Mouse (Mus musculus) cerebellum, adult 2 months (tissue): ENCODE data around the gene Egfem1. TPM values are rescaled to one million over a fixed set of nuclear protein-coding genes. Genes with fewer than 3 reads are reported as not detected.

Experiments used
- DNase-seq, 2 experiments: peaks; one replicate each; pipeline ENCODE4 v3.0.0; 2021
- H3K27ac ChIP-seq: fragments of 200-500 bp; 2 replicates; pipeline ENCODE4 v1.5.1; 2012; ENCODE audit warnings: low read length, control low read depth, inconsistent platforms; ENCODE audit not compliant: insufficient read depth
- H3K27me3 ChIP-seq: fragments of 200-500 bp; 2 replicates; pipeline ENCODE4 v1.6.1; 2012; ENCODE audit warnings: inconsistent platforms, mild to moderate bottlenecking, low read length, moderate library complexity; ENCODE audit not compliant: control insufficient read depth, insufficient read depth
- H3K4me1 ChIP-seq: fragments of 200-500 bp; 2 replicates; pipeline ENCODE4 v1.6.1; 2011; ENCODE audit warnings: low read length; ENCODE audit not compliant: control insufficient read depth, insufficient read depth
- H3K4me3 ChIP-seq: fragments of 200-500 bp; replicated peaks from 2 replicates; pipeline ENCODE3; 2011; ENCODE audit warnings: mild to moderate bottlenecking, low read depth, low read length, control low read depth; ENCODE audit not compliant: insufficient read depth
- CTCF ChIP-seq: fragments of 200-500 bp; IDR thresholded peaks from 2 replicates; pipeline ENCODE4 v1.5.1; 2011; ENCODE audit warnings: low read depth, mild to moderate bottlenecking, control low read depth, low read length, moderate library complexity, borderline replicate concordance; ENCODE audit not compliant: insufficient read depth
- POLR2A ChIP-seq: fragments of 200-500 bp; IDR thresholded peaks from 2 replicates; pipeline ENCODE4 v1.6.1; 2011; ENCODE audit warnings: low read length, control low read depth, borderline replicate concordance; ENCODE audit not compliant: insufficient read depth
- WGBS: fragments of 180-500 bp; shearing (Covaris S2); methylation state at CpG from one replicate; pipeline ENCODE4 v1.1.7; 2018; 5-methylcytosine and 5-hydroxymethylcytosine counted together
- polyA plus RNA-seq: library from polyadenylated mRNA; depleted of rRNA; stranded (reverse); fragments of >200 nt; gene quantifications from 2 replicates; pipeline ENCODE4 v1.2.3, GENCODE M21; 2012; rRNA removed

Egfem1 gene
- polyA plus RNA-seq, 1 experiment: 3.6 TPM

GRCm38 (mm10) chr3:29731509-29731908 lies 649.7 kb downstream of the Egfem1 start:
- no peak overlapping the region for H3K27ac ChIP-seq
- DNase-seq: no peak
- H3K27me3 ChIP-seq: no peaks in the 10 kb centered on the region
- no peak overlapping the region for H3K4me3 ChIP-seq
- TF ChIP-seq POLR2A (no peak), CTCF (no peak)
- H3K4me1 ChIP-seq: no peaks in the 10 kb centered on the region
- 98% methylated on average over 1 of the region's 1 CpGs for WGBS

- no peaks in the 10 kb centered on the region for H3K4me1 ChIP-seq
- DNase-seq: no peak
- no peak for TF ChIP-seq POLR2A
- TF ChIP-seq CTCF: no peak
- no peak overlapping the region for H3K4me3 ChIP-seq
- no peak overlapping the region for H3K27ac ChIP-seq
- H3K27me3 ChIP-seq: no peaks in the 10 kb centered on the region
- 88% methylated on average over 4 of the region's 4 CpGs for WGBS
Measured at GRCm38 (mm10) chr3:29732626-29733025, 650.8 kb downstream of the Egfem1 start.

DNA sequence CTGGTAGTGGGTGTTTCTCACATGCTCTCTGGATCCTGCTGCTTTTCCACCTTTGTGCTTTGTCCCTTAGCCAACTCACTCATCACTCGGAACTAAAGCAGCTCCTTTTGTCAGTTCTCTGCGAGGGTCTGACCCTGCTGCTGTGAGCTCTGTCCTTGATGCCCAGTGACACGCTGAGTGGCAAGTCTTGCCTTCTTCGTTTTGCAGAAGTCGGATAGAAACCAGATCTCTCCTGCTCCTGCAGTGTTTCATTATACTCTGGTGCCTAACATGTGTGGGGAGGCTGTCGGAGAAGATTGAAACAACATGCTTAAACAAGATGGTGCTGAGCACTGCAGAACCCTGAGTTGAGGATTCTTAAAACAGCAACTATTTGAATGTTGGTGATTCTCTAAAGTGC lies 652.4 kb downstream of the Egfem1 start:
- TF ChIP-seq POLR2A (no peak), CTCF (no peak)
- DNase-seq: no peak
- H3K4me1 ChIP-seq: no peaks in the 10 kb centered on the region
- H3K27me3 ChIP-seq: no peaks in the 10 kb centered on the region
- H3K27ac ChIP-seq: no peak overlapping the region
- WGBS: 9% methylated on average over 6 of the region's 6 CpGs
- no peak overlapping the region for H3K4me3 ChIP-seq

- Histone ChIP-seq H3K27ac (no peak overlapping the region), H3K4me3 (no peak overlapping the region), H3K4me1 (no peaks in the 10 kb centered on the region), H3K27me3 (no peaks in the 10 kb centered on the region)
- 25% methylated on average over 5 of the region's 5 CpGs for WGBS
- TF ChIP-seq POLR2A (no peak), CTCF (no peak)
- DNase-seq: no peak
Measured at GRCm38 (mm10) chr3:29739292-29739691, 657.5 kb downstream of the Egfem1 start.

Other genes with a start within 250 kb of the Egfem1 start
- not detected in 2 replicates for gene Gm1527, start 189.4 kb upstream of the Egfem1 start, polyA plus RNA-seq